Mouse (Mus musculus): ENCODE results near the gene Pcsk1n. TPM values are rescaled to one million over a fixed set of nuclear protein-coding genes. Genes with fewer than 3 reads are reported as not detected.

The Pcsk1n gene
- polyA plus RNA-seq, 1 experiment from 2014 or later, result 0.66 TPM

- TF ChIP-seq CTCF (IDR thresholded peaks at IDR 0.05; ENCODE audit: low read depth), result no peak
- Histone ChIP-seq H3K4me2 (no peak overlapping the region), H3K4me3 (ENCODE audit: low read depth, low read length) (no peak overlapping the region; the same call in 1 of the 2 replicates), H3K36me3 (ENCODE audit: insufficient read depth) (no peaks in the 10 kb centered on the region), H3K9ac (no peak overlapping the region), H3K9me3 (ENCODE audit: low read depth, low read length) (no peaks in the 10 kb centered on the region), H3K27me3 (ENCODE audit: insufficient read depth, low read length) (no peaks in the 10 kb centered on the region), H3K27ac (ENCODE audit: low read depth) (no peak overlapping the region), H3K4me1 (ENCODE audit: insufficient read depth) (no peaks in the 10 kb centered on the region)
- 71% methylated on average over 6 of the region's 9 CpGs for WGBS
- no peak for ATAC-seq (ENCODE audit: insufficient read depth)
- DNase-seq, result no peak
Observed at GRCm38 (mm10) chrX:7967596-7968201, 48.1 kb downstream of the Pcsk1n start.

GRCm38 (mm10) chrX:7968226-7968625 lies 48.6 kb downstream of the Pcsk1n start:
- 68% methylated on average over 8 of the region's 8 CpGs for WGBS
- DNase-seq, result no peak
- H3K4me3 ChIP-seq (ENCODE audit: low read depth, low read length), result no peak overlapping the region
- H3K36me3 ChIP-seq (ENCODE audit: insufficient read depth), result no peaks in the 10 kb centered on the region
- H3K4me1 ChIP-seq (ENCODE audit: insufficient read depth), result no peaks in the 10 kb centered on the region
- H3K9me3 ChIP-seq (ENCODE audit: low read depth, low read length), result no peaks in the 10 kb centered on the region
- TF ChIP-seq CTCF (IDR thresholded peaks at IDR 0.05; ENCODE audit: low read depth), result no peak
- no peaks in the 10 kb centered on the region for H3K27me3 ChIP-seq (ENCODE audit: insufficient read depth, low read length)
- H3K9ac ChIP-seq, result no peak overlapping the region
- no peak overlapping the region for H3K4me2 ChIP-seq
- ATAC-seq (ENCODE audit: insufficient read depth), result no peak
- H3K27ac ChIP-seq (ENCODE audit: low read depth), result no peak overlapping the region

GRCm38 (mm10) chrX:7968899-7969298 lies 49.3 kb downstream of the Pcsk1n start:
- no peak overlapping the region for H3K4me3 ChIP-seq (ENCODE audit: low read depth, low read length)
- H3K27ac ChIP-seq (ENCODE audit: low read depth), result no peak overlapping the region
- no peak for ATAC-seq (ENCODE audit: insufficient read depth)
- no peak for DNase-seq
- WGBS, result 78% methylated on average over 3 of the region's 3 CpGs
- no peaks in the 10 kb centered on the region for H3K27me3 ChIP-seq (ENCODE audit: insufficient read depth, low read length)
- TF ChIP-seq CTCF (IDR thresholded peaks at IDR 0.05; ENCODE audit: low read depth), result no peak
- no peak overlapping the region for H3K4me2 ChIP-seq
- no peaks in the 10 kb centered on the region for H3K36me3 ChIP-seq (ENCODE audit: insufficient read depth)
- H3K9ac ChIP-seq, result no peak overlapping the region
- H3K9me3 ChIP-seq (ENCODE audit: low read depth, low read length), result no peaks in the 10 kb centered on the region
- no peaks in the 10 kb centered on the region for H3K4me1 ChIP-seq (ENCODE audit: insufficient read depth)

GRCm38 (mm10) chrX:7971292-7971691 lies 51.7 kb downstream of the Pcsk1n start:
- H3K9ac ChIP-seq, result no peak overlapping the region
- no peak overlapping the region for H3K4me2 ChIP-seq
- no peaks in the 10 kb centered on the region for H3K27me3 ChIP-seq (ENCODE audit: insufficient read depth, low read length)
- 50% methylated on average over 4 of the region's 4 CpGs for WGBS
- no peaks in the 10 kb centered on the region for H3K4me1 ChIP-seq (ENCODE audit: insufficient read depth)
- ATAC-seq (ENCODE audit: insufficient read depth) (no peak), DNase-seq (no peak)
- no peak overlapping the region for H3K27ac ChIP-seq (ENCODE audit: low read depth)
- H3K9me3 ChIP-seq (ENCODE audit: low read depth, low read length), result no peaks in the 10 kb centered on the region
- no peak for TF ChIP-seq CTCF (IDR thresholded peaks at IDR 0.05; ENCODE audit: low read depth)
- H3K4me3 ChIP-seq (ENCODE audit: low read depth, low read length), result no peak overlapping the region
- H3K36me3 ChIP-seq (ENCODE audit: insufficient read depth), result no peaks in the 10 kb centered on the region

Other genes starting within 250 kb of the Pcsk1n start
- gene Plp2, start 248.4 kb upstream of the Pcsk1n start, polyA plus RNA-seq (2014; fragmentation: Nextera tagmentation; extraction: Ambion mirVana), result 185 and 188 TPM in 2 replicates
- gene Magix, start 238.6 kb upstream of the Pcsk1n start, polyA plus RNA-seq (2014; fragmentation: Nextera tagmentation; extraction: Ambion mirVana), result 0.12 and 0.13 TPM in 2 replicates
- 46.6 and 46.9 TPM in 2 replicates for gene Gpkow, start 222.7 kb upstream of the Pcsk1n start, polyA plus RNA-seq (2014; fragmentation: Nextera tagmentation; extraction: Ambion mirVana)
- 32.1 and 32.8 TPM in 2 replicates for gene Wdr45, start 205.5 kb upstream of the Pcsk1n start, polyA plus RNA-seq (2014; fragmentation: Nextera tagmentation; extraction: Ambion mirVana)
- 0.49 and 1.1 TPM in 2 replicates for gene Gm45208, start 197.6 kb upstream of the Pcsk1n start, polyA plus RNA-seq (2014; fragmentation: Nextera tagmentation; extraction: Ambion mirVana)
- 71.2 and 71.8 TPM in 2 replicates for gene Praf2, start 191.4 kb upstream of the Pcsk1n start, polyA plus RNA-seq (2014; fragmentation: Nextera tagmentation; extraction: Ambion mirVana)
- gene Ccdc120, start 168.9 kb upstream of the Pcsk1n start, polyA plus RNA-seq (2014; fragmentation: Nextera tagmentation; extraction: Ambion mirVana), result 22.7 and 25.3 TPM in 2 replicates
- 21.7 and 22.5 TPM in 2 replicates for gene Tfe3, start 157.3 kb upstream of the Pcsk1n start, polyA plus RNA-seq (2014; fragmentation: Nextera tagmentation; extraction: Ambion mirVana)
- 30.7 and 34.1 TPM in 2 replicates for gene Gripap1, start 130.1 kb upstream of the Pcsk1n start, polyA plus RNA-seq (2014; fragmentation: Nextera tagmentation; extraction: Ambion mirVana)
- 1.6 and 2.0 TPM in 2 replicates for gene Kcnd1, start 97.5 kb upstream of the Pcsk1n start, polyA plus RNA-seq (2014; fragmentation: Nextera tagmentation; extraction: Ambion mirVana)
- 29.9 and 31.7 TPM in 2 replicates for gene Otud5, start 78.5 kb upstream of the Pcsk1n start, polyA plus RNA-seq (2014; fragmentation: Nextera tagmentation; extraction: Ambion mirVana)
- 6.6 and 6.9 TPM in 2 replicates for gene Pim2, start 41.6 kb upstream of the Pcsk1n start, polyA plus RNA-seq (2014; fragmentation: Nextera tagmentation; extraction: Ambion mirVana)
- gene Slc35a2, start 35.8 kb upstream of the Pcsk1n start, polyA plus RNA-seq (2014; fragmentation: Nextera tagmentation; extraction: Ambion mirVana), result 13.7 and 15.3 TPM in 2 replicates
- 96.0 and 101 TPM in 2 replicates for gene Pqbp1, start 20.6 kb upstream of the Pcsk1n start, polyA plus RNA-seq (2014; fragmentation: Nextera tagmentation; extraction: Ambion mirVana)
- 160 and 174 TPM in 2 replicates for gene Timm17b, start 20.5 kb upstream of the Pcsk1n start, polyA plus RNA-seq (2014; fragmentation: Nextera tagmentation; extraction: Ambion mirVana)
- not detected in 2 replicates for gene Gm10491, start 12.0 kb upstream of the Pcsk1n start, polyA plus RNA-seq (2014; fragmentation: Nextera tagmentation; extraction: Ambion mirVana)
- not detected in 2 replicates for gene Gm10490, start 10.3 kb upstream of the Pcsk1n start, polyA plus RNA-seq (2014; fragmentation: Nextera tagmentation; extraction: Ambion mirVana)
- gene Eras, start 8.8 kb downstream of the Pcsk1n start, polyA plus RNA-seq (2014; fragmentation: Nextera tagmentation; extraction: Ambion mirVana), result not detected in 2 replicates
- 23.7 and 29.1 TPM in 2 replicates for gene Hdac6, start 28.1 kb downstream of the Pcsk1n start, polyA plus RNA-seq (2014; fragmentation: Nextera tagmentation; extraction: Ambion mirVana)
- 1.1 and 1.6 TPM in 2 replicates for gene Gata1, start 58.2 kb downstream of the Pcsk1n start, polyA plus RNA-seq (2014; fragmentation: Nextera tagmentation; extraction: Ambion mirVana)
- gene Glod5, start 98.7 kb downstream of the Pcsk1n start, polyA plus RNA-seq (2014; fragmentation: Nextera tagmentation; extraction: Ambion mirVana), result not detected in 2 replicates
- gene Suv39h1, start 154.9 kb downstream of the Pcsk1n start, polyA plus RNA-seq (2014; fragmentation: Nextera tagmentation; extraction: Ambion mirVana), result 71.6 and 74.3 TPM in 2 replicates
- 0.43 and 0.60 TPM in 2 replicates for gene Was, start 170.7 kb downstream of the Pcsk1n start, polyA plus RNA-seq (2014; fragmentation: Nextera tagmentation; extraction: Ambion mirVana)
- gene Wdr13, start 213.1 kb downstream of the Pcsk1n start, polyA plus RNA-seq (2014; fragmentation: Nextera tagmentation; extraction: Ambion mirVana), result 20.8 and 21.8 TPM in 2 replicates
- 589 and 659 TPM in 2 replicates for gene Rbm3, start 226.1 kb downstream of the Pcsk1n start, polyA plus RNA-seq (2014; fragmentation: Nextera tagmentation; extraction: Ambion mirVana)